Mouse (Mus musculus) T-cell, adult 66 days (primary cell): ENCODE results near the gene 5730480H06Rik. TPM values are rescaled to one million over a fixed set of nuclear protein-coding genes. Genes with fewer than 3 reads are reported as not detected.

Experiments
- total RNA-seq, 2 experiments: library from RNA; stranded (reverse); gene quantifications; 3 replicates in 1 of 2; 4 replicates in 1 of 2; pipeline ENCODE4 v1.2.4; 2023

Gene 5730480H06Rik
- total RNA-seq, result 10 to 100 TPM; 11.1 to 17.4 TPM

DNA sequence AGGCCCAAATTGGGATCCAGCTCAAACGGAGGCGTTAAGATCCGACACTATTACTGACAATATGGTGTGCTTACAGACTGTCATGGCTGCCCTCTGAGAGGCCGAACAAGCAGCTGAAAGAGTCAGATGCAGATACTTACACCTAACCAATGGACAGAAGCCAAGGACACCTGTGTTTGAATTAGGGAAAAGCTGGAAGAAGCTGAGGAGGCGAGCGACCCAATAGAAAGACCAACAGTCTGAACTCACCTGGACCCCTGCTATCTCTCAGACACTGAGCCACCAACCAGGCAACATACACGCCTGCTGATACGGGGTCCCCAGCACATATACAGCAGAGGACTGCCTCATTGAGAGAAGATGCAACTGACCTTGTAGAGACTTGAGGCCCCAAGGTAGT is at the start of gene 5730480H06Rik:
Gene 5730480H06Rik (plus strand): TSS at position 301 of the 400 bp plus-strand sequence.

